Mouse (Mus musculus) urinary bladder, postnatal 36 days (tissue): Measurements from ENCODE around the gene Kremen1.

Experiments
- DNase-seq, 2 experiments: peaks; one replicate each; pipeline ENCODE4 v3.0.0; 2022; ENCODE audit warnings: low spot score in 2 of 2, mixed read lengths in 1 of 2

The Kremen1 gene

DNA sequence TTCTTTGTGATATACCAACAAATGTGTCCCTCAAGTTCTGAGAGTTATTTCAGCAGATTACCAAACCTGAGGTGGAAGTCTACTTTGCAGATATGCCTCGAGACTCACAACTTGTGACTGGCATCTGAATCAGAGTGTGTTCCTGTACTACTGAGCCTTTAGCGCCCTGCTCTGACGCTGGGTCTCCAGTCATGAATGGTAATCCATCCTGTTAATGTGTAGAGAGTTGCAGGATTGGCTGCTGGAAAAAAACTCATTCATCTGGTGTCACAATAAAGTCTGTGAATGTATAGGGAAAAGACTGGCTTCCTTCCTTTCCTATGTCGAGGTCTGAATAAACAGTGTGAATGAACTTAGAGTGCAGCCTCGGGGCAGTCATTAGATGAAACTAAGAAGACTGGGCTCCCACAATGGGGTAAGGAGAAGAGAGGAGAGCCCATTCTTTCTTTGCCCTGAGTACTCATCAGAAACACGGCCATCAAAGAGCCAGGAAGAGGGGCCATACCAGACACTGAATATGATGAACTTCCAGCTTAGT, 41.4 kb downstream of the Kremen1 start:
- DNase-seq = no peak

DNA sequence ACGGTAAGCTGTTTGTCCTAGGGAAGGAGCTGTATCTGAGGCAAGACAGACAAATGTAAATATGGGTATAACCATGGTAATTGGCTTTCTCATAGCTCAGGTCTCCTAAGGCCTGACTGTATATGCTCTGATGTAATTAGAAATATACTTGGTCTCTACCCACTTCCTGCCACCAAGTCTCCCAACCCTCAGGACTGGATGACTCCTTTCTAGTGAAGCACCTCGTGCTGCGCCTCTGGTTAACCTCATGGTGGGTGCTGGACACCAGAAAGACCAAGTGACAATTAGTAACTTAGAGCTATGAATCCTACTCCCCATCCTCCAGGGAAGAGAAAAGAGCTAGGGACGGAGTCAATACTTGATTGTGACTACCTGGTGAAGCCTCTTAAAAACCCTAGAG, 42.0 kb downstream of the Kremen1 start:
- DNase-seq = no peak

DNA sequence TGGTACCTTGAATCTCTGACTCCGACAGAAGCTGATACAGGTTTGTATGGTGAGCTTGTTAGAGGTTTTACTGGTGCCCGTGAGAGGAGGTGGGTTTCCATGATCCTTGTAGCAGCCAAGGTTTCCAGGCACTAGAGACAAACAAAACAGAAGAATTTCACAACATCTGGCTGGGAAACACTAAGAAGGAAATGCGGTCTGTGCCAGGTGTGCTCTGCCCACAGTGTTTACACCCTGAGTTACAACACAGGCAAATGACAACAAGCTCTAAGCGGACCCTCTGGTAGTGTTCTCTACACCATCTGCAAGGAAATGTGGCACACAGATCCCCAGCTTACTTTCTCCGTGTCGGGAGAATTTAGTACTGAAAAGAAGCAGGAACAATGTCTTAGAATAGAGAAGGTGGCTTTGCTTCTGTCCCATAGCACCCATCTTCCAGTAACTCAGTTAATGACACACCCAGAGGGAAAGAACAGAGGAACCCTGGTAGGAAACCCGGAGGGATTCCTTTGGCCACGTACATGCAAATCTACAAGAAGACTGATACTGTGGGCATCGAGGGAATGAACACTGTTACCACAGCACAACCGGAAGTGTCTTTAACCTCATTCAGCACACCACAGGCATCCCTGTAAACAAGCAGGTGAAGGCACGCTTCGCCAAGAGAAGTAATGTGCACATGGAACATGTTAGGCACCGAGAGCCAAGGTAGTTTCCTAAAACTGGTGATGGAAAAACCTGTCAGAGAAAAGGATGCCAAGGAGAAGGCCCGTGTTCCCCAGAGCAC, 45.8 kb downstream of the Kremen1 start:
- no peak for DNase-seq

DNA sequence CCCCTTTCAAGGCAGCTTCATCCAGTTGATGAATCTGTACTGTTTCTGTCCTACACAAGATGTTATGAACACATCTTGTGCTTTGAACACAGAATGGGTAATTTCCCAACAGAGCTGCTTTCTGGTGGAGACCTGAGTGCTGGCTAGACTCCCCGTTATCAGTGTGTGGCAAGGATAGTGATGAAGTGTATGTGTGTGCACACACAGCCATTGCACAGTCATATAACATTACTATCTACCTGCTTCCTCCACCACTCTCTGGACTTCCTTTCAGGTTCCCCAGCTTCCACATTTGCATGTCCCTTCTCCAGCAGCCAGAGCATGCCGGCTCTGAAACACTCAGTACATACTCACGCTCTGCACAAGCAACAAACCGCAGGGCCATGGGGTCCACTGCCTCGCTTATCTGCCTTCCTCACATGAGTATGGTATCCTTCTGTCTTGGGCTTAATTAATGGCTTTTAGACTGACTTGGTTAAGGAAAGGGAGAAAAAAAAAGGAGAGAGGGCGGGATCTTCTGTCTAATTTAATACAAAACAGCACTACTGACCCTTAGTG, 46.8 kb downstream of the Kremen1 start:
- DNase-seq = no peak

DNA sequence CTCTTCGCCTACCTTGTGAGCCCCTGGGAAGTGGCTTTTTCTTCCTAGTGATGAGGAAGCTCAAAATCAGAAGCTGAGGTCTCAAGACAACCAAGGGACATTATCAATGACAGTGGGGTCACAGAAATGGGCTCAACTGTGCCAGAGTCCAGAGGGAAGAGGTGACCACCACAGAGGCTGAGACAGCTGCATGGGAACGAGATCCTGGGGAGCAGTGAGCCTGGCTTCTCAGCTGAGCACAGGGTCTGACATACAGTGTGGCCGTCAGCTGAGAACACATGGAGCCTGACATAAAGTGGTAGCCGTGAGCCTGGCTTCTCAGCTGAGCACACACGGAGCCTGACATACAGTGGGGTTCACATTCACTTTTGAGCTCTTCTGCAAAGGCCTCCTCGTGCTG, 58.3 kb downstream of the Kremen1 start:
- no peak for DNase-seq

DNA sequence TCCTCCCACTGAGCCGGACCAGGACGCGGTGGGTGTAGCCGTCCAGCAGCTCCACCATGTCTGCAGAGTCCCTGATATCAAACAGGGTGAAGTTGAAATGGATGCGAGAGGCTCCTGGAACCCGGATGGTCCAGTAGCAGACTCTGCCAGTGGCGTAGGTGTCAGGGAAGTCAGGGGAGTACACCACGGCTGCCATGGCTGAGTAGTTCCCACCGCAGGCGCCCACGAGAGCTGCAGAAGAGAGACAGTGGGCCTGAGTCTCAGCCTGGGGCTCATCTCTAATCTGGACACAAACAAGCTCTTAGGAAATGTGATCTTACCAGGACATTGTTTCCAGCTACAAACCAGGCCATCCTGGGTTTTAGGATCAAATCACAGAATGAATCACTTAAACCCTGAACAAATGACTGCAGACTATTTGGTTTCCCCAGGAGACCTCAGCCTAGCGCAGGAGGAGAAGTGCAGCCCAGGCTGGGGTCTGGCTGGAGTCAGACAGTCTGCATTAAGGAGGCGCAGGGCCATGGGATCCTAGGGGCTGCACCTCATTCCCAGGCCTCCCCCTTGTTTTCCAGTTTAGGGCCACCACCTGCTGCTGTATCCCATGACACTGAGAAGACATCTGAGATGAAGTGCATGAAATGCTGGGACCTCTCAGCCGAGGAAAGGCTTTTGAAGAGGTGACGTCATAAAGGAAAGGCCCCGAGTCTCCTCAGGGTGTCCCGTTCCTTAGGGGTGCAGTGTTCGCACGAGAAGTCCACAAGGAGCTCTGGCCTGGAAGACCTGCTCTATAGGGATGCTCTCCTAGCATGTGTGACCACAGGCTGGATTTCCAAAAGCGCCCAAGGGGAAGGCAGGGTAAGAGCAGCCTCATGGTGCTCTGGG, 59.3 kb downstream of the Kremen1 start:
- no peak for DNase-seq

DNA sequence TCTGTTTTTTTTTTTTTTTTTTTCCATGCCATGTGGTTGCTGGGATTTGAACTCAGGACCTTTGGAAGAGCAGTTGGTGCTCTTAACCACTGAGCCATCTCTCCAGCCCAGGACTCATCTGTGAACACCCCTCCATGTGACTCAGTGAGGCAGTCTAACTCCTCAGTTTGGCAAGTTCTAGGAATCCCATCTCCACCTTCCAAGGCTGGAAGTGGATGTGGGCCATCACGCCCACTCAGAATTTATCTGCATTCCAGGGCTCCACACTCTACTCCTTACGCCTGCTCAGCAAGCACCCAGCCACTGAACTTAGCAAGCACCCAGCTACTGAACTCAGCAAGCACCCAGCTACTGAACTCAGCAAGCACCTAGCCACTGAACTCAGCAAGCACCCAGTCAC, 61.5 kb downstream of the Kremen1 start:
- DNase-seq = no peak

DNA sequence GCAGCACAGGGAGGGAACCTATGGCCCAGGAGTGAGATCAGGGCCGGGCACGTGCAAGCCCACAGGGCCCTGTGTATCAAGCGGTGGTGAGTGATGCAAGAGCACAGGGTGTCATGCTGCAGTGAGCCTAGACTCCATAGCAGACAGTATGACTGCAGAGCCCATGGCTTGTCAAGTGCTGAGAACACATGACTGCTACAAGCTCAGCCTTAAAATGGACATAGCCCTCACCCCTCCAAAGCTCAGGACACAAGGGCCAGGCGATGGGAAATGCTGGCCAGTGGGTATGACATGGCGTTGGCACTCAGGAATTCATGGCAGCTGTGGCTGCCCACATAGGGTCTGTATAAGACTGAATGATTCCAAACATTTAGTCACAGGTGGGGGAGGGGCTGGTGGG, 64.3 kb downstream of the Kremen1 start:
- DNase-seq = no peak

DNA sequence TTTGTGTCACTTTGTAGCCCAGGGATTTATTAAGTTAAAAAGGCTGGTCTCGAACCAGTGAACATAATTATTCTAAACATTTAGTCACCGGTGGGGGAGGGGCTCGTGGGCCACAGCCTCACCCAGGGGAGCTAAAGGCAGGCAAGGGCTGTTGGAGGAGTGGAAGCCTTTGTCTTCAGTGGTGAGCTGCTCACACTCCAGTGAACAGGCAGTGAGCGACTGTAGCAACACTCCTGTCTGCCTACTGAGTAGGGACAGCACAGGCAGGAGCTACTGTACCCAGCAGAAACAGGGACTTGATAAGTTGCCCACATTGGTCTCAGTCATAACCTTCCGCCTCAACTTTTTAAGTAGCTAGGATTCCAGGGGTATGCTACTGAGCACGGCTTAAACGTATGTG, 64.8 kb downstream of the Kremen1 start:
- DNase-seq = no peak

DNA sequence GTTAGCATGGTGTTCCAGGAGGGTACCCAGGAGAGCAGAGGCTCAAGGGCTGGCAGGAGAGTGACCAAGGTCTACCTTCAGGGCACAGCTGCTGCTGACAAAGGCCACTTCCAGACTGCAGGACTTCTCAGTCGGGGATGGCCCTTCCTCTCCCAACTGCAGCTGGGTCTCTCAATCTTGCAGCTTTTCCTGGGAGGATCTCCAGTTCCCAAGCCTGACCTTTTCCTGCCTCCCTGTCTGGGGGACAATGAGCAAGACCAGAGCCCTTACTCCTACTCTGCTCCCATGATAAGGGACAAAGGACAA, 67.8 kb downstream of the Kremen1 start:
- no peak for DNase-seq

DNA sequence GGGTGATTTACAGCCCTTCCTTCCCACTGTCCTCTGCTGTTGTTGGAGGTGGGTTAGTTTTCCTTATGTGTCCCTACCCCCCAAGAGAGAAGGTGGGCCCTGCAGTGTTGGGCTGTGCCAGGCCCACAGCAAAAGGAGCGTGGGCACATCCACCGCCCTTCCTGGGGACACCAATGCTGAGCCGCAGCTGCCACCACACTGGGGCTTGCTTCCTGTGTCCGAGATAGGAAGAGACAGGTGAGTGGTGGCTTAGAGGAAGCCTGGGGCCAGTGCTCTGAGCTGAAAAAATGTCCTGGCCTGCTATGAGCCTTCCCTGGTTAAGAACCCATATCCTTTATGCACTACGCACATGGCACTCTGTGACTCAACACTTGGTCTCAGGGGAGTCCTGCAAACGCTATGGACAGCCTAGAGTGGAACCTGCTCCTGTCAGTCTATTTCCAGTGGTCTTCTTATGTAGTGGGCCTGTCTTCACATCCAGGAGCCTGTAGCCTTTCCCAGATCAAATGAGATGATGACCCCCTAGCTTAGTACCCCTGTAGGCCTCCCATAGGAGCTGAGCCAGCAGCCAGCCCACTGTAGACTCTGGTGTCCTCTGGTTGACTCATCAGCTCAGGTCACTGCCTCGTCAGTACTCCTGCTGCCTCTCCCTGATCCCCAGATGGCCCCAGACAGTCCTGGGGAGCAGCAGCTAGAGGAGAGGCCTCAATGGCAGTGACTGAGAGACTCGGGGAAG, 68.3 kb downstream of the Kremen1 start:
- no peak for DNase-seq

DNA sequence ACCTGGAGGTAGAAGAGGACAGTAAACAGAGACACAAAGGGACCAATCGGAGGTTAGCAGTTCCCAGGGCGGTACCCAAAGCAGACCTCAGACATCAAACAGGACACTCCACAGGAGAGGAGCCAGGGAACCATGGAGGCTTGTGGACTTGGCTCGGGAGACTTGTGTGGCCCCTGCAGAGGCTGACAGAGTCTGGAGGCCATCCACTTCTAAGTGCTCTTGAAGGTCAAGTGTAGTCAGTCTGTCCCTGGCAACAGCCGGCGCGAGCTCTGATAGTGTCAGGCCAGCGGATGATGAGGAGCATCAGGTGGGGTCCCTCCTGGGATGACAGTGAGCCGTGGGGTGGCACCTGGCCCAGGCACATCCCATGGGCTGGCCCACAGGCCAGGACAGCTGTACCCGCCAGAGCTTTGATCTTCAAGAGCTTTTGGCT, 69.3 kb downstream of the Kremen1 start:
- DNase-seq = no peak

DNA sequence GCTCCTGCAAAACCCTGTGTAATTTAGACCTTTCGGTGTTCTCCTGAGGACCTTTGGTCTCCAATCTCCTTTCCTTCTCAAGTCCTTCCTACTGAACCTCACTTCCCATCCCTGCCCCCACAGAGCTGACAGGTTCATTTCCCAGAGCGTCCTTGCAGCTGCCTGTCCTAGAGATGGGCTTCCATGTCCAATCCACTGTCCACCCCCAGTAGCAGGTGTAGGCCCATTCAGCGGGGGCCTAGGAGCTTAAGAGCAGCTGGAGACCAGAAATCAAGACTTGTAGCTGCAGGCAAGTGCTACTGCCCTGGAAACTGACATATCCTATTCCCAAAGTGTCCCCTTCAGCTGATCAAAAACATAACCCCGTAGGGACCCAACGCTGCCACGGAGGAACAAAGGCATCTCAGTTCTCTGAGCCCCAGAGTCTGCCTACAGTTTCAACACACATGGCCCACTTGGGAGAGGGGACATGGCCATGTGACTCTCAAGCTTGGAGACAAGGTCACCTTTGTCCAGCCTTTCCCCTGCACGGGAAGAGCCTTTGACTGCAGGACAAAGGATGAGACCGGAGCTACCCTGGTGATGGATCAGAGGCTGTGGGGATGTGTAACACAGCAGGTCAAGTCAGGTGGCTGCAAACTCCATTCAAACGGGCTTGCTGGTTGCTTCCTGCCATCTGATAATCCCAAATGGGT, 72.0 kb downstream of the Kremen1 start:
- DNase-seq = no peak

DNA sequence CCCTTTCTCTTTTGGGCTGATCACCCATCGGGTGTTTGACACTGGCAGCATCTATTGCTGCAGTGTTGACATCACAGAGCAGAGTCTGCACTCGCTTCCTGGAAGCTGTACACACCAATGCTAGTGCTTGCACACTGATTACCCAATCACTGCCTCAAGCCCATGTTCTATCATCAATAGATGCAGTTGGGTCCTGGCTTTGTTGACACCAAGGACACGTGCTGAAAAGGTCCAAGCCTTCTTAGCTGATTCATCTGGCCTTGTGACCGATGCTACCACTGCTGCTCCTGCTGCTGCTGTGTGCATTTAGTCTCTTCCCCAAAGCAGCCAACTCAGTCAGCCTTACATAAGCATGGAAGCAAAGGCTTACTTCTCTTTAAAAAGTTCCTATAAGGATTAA, 73.2 kb downstream of the Kremen1 start:
- no peak for DNase-seq

DNA sequence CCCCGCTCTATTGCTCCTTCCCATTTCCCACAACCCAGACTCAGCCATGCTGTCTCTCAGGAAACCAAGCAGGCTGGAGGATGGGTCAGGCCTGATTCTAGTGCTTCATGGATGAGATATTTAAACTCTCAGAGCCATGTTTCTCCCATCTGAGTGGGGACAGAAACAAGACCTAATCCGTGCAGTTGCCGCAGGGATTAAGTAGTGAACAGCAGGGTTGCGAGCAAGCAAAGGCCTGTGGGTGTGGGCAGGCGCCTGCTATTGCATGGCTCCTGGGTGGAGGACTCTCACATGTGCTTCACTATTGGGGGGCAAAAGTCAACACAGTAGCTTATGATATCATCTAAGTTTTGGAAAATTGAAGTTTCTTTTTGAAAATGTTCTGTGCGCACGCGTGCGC, 76.5 kb downstream of the Kremen1 start:
- DNase-seq = no peak

DNA sequence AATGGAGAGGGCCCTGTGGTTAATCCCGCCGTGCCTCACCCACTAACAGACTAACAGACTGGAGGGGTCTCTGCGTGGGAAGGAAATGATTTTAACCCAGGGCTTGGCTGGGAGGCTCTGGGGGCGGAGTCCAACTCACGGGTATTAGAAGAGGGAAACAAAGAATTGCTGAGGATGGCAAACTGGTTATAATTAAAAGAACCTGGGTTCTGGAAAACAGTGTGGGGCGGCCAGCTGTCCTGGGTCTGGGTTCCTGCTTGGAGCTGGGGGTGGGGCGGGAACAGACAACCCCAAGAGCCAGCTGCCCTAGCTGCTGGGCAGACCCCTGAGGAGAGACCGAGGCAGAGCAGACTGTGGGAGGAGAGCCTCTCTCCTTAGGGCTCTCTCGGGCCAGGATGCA, 77.1 kb downstream of the Kremen1 start:
- DNase-seq = no peak

DNA sequence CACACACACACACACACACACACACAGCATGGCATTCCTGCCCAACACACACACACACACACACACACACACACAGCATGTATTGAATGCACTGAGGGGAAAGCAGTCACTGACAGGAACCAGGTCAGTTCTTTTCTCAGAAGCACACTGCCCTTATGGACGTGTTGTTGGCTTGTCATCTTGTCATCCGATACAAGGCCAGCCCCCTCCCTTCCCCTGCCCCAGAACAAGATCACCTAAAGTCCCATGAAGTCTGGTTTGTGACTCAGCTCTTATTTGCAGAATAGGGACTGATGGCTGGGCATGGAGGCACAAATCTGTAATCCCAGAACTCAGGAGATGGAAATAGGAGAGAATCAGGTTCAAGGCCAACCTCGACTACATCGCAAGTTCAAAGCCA, 78.5 kb downstream of the Kremen1 start:
- no peak for DNase-seq

DNA sequence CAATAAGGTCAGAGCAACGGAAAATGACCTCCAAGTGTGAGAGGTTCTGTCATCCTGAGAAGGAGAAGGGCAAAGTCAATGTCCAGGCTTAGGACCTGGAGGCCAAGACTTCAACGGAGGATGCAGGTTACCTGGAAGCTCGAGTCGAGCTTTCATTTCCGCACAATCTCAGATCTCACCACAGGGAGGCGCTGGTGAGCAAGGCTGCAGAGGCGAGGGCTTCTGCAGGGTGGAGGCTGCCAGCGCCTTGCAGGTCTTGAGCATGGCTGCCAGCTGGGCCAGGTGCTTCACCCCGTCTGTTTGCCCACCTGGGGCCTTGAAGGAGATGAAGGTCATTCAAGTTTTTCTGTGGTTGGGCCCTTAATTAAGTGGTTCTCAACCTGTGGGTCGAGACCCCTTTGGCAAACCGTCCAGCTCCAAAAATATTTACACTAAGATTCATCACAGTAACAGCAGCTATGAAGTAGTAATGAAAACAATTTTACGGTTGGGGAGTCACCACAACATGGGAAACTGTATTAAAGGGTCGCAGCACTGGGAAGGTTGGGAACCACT, 79.4 kb downstream of the Kremen1 start:
- peak; percentile 85 to 86 for DNase-seq

DNA sequence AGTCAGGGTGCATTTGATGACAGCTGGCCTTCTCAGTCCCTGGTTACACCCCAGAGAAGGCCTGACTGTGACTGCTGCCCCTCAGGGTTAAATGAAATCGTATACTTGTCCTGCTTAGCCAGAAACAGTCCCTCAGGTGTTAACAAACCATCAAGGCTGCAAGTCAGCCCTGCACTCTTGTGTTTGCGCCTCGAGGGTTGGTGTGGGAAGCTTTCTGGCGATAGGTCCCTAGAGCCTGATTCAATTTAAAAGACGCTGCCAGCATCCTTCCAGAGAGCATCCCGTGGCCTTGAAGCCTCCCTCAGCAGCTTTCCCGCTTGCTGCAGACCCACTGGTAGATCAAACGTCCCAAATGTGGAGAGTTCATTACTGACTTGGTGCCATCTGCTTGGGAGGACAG, 82.0 kb downstream of the Kremen1 start:
- DNase-seq = no peak

DNA sequence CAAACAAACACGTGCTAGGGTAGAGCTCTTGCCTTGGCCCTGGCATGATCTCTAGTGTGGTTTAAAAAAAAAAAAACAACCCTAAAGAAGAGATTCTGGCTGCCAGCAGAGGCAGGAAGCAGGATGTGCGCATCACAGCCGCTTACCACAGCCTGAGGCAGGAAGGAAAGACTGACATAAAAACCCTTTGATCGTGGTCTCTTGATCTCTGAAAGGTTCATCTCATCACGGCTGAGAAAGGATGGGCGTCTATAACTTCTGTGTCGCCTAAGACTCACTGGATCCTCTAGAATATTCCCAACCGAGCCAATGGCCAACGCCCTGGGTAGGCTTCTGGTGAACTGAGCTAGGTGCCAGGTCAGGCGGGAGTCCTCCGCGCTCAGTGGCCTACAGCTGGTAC, 84.2 kb downstream of the Kremen1 start:
- DNase-seq = no peak

DNA sequence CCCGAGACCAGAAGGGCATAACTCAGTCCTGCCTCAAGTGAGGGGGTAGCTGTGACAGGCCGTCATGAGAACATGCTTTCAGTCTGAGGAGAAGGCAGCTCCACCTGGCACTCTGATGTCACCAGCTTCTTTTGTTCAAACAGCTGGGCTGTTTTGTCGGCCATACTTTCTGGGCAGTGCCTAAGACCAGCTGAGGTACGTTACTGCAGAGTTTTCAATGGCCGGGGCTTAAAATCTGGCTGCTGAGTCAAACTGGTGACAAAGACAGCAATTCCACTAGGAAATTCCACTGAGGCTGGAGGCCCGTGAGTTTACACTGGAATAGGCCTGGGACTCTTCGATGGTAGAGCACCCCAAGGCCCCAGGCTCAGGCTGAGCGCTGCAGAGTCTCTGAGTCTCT, 84.7 kb downstream of the Kremen1 start:
- no peak for DNase-seq
